Mouse (Mus musculus) midbrain, embryonic 14.5 days (tissue): ENCODE measurements around the gene Tmprss4. TPM values are rescaled to one million over a fixed set of nuclear protein-coding genes. Genes with fewer than 3 reads are reported as not detected.

Source experiments
- ATAC-seq: fragments of 200-750 bp; cut with Nextera tagmentation; 2 replicates; pipeline ENCODE4 v1.8.0; 2017; ENCODE audit warnings: moderate number of reproducible peaks, moderate library complexity; ENCODE audit not compliant: low FRiP score, low TSS enrichment
- DNase-seq: peaks from one replicate; pipeline ENCODE4 v3.0.0-alpha.2; 2015
- H3K27ac ChIP-seq: fragments of 300-500 bp; sonication (generic); replicated peaks from 2 replicates; pipeline ENCODE4 v1.5.1; 2014; ENCODE audit warnings: mild to moderate bottlenecking, low read depth, low read length, moderate library complexity
- H3K27me3 ChIP-seq: fragments of 300-500 bp; sonication (generic); 2 replicates; pipeline ENCODE4 v1.6.1; 2014; ENCODE audit warnings: low read length, control low read depth, mixed read lengths; ENCODE audit not compliant: control insufficient read depth, insufficient read depth
- H3K36me3 ChIP-seq: fragments of 300-500 bp; sonication (generic); 2 replicates; pipeline ENCODE4 v1.6.1; 2014; ENCODE audit warnings: low read length, control low read depth; ENCODE audit not compliant: control insufficient read depth, insufficient read depth
- H3K4me1 ChIP-seq: fragments of 300-500 bp; sonication (generic); 2 replicates; pipeline ENCODE4 v1.6.1; 2014; ENCODE audit warnings: mild to moderate bottlenecking, antibody characterized with exemption, low read length, control low read depth; ENCODE audit not compliant: control insufficient read depth, insufficient read depth
- H3K4me2 ChIP-seq: fragments of 300-500 bp; sonication (generic); 2 replicates; pipeline ENCODE4 v1.6.1; 2014; ENCODE audit warnings: mild to moderate bottlenecking, low read length, moderate library complexity
- H3K4me3 ChIP-seq: fragments of 300-500 bp; sonication (generic); replicated peaks from 2 replicates; pipeline ENCODE4 v1.5.1; 2014; ENCODE audit warnings: low read depth, low read length
- H3K9ac ChIP-seq: fragments of 300-500 bp; sonication (generic); replicated peaks from 2 replicates; pipeline ENCODE4 v1.6.1; 2014; ENCODE audit warnings: mild to moderate bottlenecking, low read length, moderate library complexity
- H3K9me3 ChIP-seq: fragments of 300-500 bp; sonication (generic); 2 replicates; pipeline ENCODE4 v1.6.1; 2016; ENCODE audit warnings: low read length, control low read depth, mixed read lengths; ENCODE audit not compliant: control insufficient read depth
- WGBS: fragments of 180-500 bp; shearing (Covaris S2); extraction: QIAGEN DNeasy Blood & Tissue Kit; methylation state at CpG from one replicate; pipeline ENCODE4 v1.1.7; 2014; 5-methylcytosine and 5-hydroxymethylcytosine counted together
- polyA plus RNA-seq: library from polyadenylated mRNA; unstranded; fragments of >200 nt; fragmentation: Nextera tagmentation; extraction: Ambion mirVana; gene quantifications from 2 replicates; pipeline ENCODE4 v1.2.1, GENCODE M21; 2014

The Tmprss4 gene
- polyA plus RNA-seq, 1 experiment from 2014 or later: not detected

DNA sequence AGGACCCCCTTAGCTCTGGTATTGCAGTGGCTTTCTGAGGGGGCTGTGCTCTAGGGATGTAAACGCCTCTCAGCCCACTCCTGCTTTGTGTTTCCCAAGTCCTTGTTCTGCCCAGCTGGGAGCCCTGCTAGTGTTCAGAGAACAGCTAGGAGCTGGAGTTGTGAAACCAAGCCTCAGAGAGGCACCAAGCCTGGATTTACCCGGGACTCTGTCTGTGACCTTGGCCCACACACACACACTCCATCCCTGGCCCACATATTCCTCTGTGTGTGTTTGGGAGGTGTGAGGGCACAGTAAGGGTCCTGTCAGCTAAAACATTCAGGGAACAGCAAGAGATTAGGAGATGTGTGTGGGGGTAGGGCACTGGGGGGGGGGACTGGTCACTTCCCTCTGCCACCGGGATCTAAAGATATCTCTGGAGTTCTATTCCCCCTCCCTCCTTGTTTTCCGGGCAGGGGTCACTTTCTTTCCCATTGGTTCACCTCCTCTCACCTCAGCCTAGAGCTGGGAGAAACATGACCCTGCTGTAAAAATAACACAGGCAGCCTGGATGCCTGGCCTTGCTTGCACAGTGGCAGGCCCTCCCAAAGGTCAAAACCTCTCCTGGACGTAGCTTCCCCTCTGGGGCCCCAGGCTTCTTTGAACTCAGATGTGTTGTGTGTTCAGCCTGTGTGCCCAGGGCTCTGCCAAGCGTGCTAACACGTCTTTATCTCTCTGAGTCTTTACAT, 67.3 kb downstream of the Tmprss4 start:
- Histone ChIP-seq H3K36me3 (no peaks in the 10 kb centered on the region), H3K4me3 (no peak overlapping the region), H3K9ac (no peak overlapping the region), H3K27me3 (peaks cover 71% of the 10 kb centered on the region), H3K9me3 (no peaks in the 10 kb centered on the region), H3K4me2 (no peak overlapping the region), H3K27ac (no peak overlapping the region), H3K4me1 (peaks cover 7% of the 10 kb centered on the region; the same call in 1 of the 2 replicates)
- 13% methylated on average over 7 of the region's 7 CpGs for WGBS
- ATAC-seq (no peak), DNase-seq (no peak)

DNA sequence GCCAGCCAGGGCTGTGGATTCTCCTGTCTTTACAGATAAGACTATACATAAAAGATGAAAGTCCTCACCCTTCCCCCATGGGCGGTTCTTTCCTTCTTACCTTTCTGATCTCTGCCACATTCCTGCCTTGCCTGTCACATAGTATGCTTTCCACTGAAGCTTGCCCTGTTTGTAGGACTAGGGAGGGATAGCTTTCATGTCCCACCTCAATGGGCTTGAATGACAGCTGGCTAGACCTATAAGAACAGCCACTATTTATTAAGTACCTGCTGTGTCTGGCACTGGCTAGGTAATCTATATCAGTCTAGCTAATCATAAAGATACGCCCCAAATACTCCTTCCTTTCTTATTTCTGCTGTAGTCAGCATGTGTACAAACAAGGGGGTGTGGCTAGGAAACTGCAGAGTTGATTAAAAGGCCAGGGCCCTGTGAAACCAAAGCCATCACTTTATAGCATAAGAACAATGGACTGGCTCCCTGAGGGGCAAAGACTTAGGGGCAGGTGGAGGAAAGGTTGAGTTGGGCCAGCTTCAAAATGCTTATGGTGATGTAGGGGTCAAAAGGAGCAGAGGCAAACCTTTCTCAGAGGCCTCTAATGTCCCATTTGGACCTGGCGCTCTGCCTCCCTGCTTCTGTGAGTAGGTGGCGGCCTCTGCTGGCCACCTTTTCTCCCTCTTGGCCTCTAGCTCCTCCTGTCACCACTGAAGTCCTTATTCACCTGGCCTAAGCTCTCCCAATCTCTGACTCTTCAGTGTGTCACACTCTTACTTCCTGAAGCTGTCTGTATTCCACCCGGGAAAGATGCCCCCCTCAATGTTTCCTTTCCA, 70.2 kb downstream of the Tmprss4 start:
- 21% methylated on average over 5 of the region's 5 CpGs for WGBS
- no peak for ATAC-seq

GRCm38 (mm10) chr9:45130119-45130518, 73.8 kb downstream of the Tmprss4 start:
- no peak overlapping the region for H3K27ac ChIP-seq
- H3K27me3 ChIP-seq: peaks cover 10% of the 10 kb centered on the region; the same call in 1 of the 2 replicates
- no peak overlapping the region for H3K4me3 ChIP-seq
- H3K4me2 ChIP-seq: no peak overlapping the region
- no peaks in the 10 kb centered on the region for H3K4me1 ChIP-seq
- DNase-seq (no peak), ATAC-seq (no peak)
- H3K9ac ChIP-seq: no peak overlapping the region
- WGBS: 80% methylated on average over 3 of the region's 3 CpGs
- no peaks in the 10 kb centered on the region for H3K9me3 ChIP-seq
- peaks cover 16% of the 10 kb centered on the region for H3K36me3 ChIP-seq

More for the DNA sequence above, 70.2 kb downstream of the Tmprss4 start:
- peaks cover 5% of the 10 kb centered on the region; the same call in 1 of the 2 replicates for H3K4me1 ChIP-seq
- H3K9me3 ChIP-seq: no peaks in the 10 kb centered on the region
- DNase-seq: peak; percentile 66
- H3K27ac ChIP-seq: no peak overlapping the region
- peaks cover 44% of the 10 kb centered on the region for H3K27me3 ChIP-seq
- no peak overlapping the region for H3K4me3 ChIP-seq
- H3K36me3 ChIP-seq: no peaks in the 10 kb centered on the region
- no peak overlapping the region for H3K9ac ChIP-seq
- no peak overlapping the region for H3K4me2 ChIP-seq

DNA sequence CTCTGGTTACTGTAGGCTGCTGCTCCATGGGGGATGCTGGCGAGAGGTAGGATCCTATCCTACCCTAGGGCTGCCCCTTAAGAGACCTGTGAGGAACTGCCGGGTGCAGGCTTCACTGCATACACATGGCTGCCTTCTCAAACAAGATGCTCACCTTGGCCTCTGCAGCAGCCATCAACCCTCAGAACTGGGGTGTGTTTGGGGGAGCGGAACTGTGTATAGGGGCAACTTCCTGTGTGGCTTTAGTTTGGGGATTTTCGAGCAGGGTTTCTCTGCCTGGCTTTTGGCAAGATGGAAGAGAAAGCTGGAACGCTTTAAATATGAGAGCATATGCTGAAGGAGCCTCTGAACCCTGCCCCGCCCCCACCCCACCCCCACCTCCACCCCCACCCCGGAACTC, 77.0 kb downstream of the Tmprss4 start:
- Histone ChIP-seq H3K4me2 (no peak overlapping the region), H3K4me3 (no peak overlapping the region), H3K9ac (no peak overlapping the region), H3K4me1 (peaks cover 5% of the 10 kb centered on the region), H3K27me3 (no peaks in the 10 kb centered on the region), H3K27ac (no peak overlapping the region), H3K9me3 (no peaks in the 10 kb centered on the region), H3K36me3 (peaks cover 18% of the 10 kb centered on the region)
- ATAC-seq: no peak
- DNase-seq: no peak
- 59% methylated on average over 7 of the region's 7 CpGs for WGBS

GRCm38 (mm10) chr9:45125211-45125610, 78.7 kb downstream of the Tmprss4 start:
- Histone ChIP-seq H3K27me3 (no peaks in the 10 kb centered on the region), H3K4me2 (no peak overlapping the region), H3K4me1 (peaks cover 13% of the 10 kb centered on the region), H3K9ac (no peak overlapping the region), H3K4me3 (no peak overlapping the region), H3K27ac (no peak overlapping the region), H3K36me3 (peaks cover 18% of the 10 kb centered on the region), H3K9me3 (no peaks in the 10 kb centered on the region)
- no peak for ATAC-seq
- WGBS: 93% methylated on average over 14 of the region's 14 CpGs
- DNase-seq: no peak

Other genes with a start within 250 kb of the Tmprss4 start
- 53.0 and 59.0 TPM in 2 replicates for gene Ube4a, start 238.5 kb downstream of the Tmprss4 start, polyA plus RNA-seq
- gene Cd3g, start 223.7 kb downstream of the Tmprss4 start, polyA plus RNA-seq: not detected in 2 replicates
- not detected in 2 replicates for gene Cd3d, start 222.3 kb downstream of the Tmprss4 start, polyA plus RNA-seq
- gene Cd3e, start 194.5 kb downstream of the Tmprss4 start, polyA plus RNA-seq: not detected in 2 replicates
- 0.20 TPM in 1 of 2 replicates, not detected in the other for gene Mpzl2, start 164.3 kb downstream of the Tmprss4 start, polyA plus RNA-seq
- 0.80 and 1.0 TPM in 2 replicates for gene Mpzl3, start 148.9 kb downstream of the Tmprss4 start, polyA plus RNA-seq
- gene Jaml, start 124.9 kb downstream of the Tmprss4 start, polyA plus RNA-seq: 0.12 and 0.24 TPM in 2 replicates
- gene Scn2b, start 86.3 kb downstream of the Tmprss4 start, polyA plus RNA-seq: 6.6 and 8.1 TPM in 2 replicates
- 0.05 TPM in 1 of 2 replicates, not detected in the other for gene Scn4b, start 65.7 kb downstream of the Tmprss4 start, polyA plus RNA-seq
- not detected in 2 replicates for gene BC049352, start 22.1 kb downstream of the Tmprss4 start, polyA plus RNA-seq
- gene Il10ra, start 65.1 kb upstream of the Tmprss4 start, polyA plus RNA-seq: 0.34 and 0.67 TPM in 2 replicates
- gene Tmprss13, start 115.0 kb upstream of the Tmprss4 start, polyA plus RNA-seq: 0.07 TPM in 1 of 2 replicates, not detected in the other
- 348 and 508 TPM in 2 replicates for gene Fxyd6, start 166.1 kb upstream of the Tmprss4 start, polyA plus RNA-seq
- gene Fxyd2, start 195.6 kb upstream of the Tmprss4 start, polyA plus RNA-seq: 8.0 and 14.1 TPM in 2 replicates
- 12.4 and 14.8 TPM in 2 replicates for gene Dscaml1, start 222.5 kb upstream of the Tmprss4 start, polyA plus RNA-seq